Mouse (Mus musculus) 416B (cell line): ENCODE measurements around the gene Pold1.

Experiments
- DNase-seq: peaks from one replicate; pipeline ENCODE4 v3.0.0; 2011; ENCODE audit warnings: low read depth

The Pold1 gene

GRCm38 (mm10) chr7:44581637-44582036 is 33.0 kb upstream of the Pold1 start:
- no peak for DNase-seq

DNA sequence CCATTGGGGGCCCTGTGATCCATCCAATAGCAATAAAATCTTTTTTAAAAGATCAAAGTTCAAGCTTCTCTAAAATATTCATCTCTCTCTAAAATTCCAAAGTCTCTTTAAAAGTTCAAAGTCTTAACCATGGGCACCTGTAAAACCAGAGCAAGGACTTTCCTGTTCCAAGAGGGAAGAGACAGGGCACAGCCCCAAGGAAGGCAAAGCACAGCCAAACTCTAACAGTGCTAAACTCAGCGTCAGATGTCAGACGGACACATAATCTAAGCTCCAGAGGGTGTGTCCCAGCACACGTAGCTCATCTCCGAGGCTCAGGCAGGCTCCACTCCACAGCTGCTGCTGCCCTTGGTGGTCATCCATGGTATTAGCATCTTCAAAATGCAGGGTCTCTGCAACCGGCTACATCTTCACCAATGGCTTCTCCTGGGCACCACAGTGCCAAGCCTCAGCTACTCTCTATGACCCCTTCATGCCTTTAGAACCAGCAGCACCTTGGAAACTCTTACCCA is 27.7 kb upstream of the Pold1 start:
- no peak for DNase-seq

- peak; percentile 51 for DNase-seq
Measured at GRCm38 (mm10) chr7:44572956-44573484, 24.4 kb upstream of the Pold1 start.

- peak; percentile 94 for DNase-seq
Measured at GRCm38 (mm10) chr7:44572213-44572701, 23.6 kb upstream of the Pold1 start, which contains the start of gene Napsa. Gene Napsa, plus strand, starts transcription at chr7:44572380.

DNA sequence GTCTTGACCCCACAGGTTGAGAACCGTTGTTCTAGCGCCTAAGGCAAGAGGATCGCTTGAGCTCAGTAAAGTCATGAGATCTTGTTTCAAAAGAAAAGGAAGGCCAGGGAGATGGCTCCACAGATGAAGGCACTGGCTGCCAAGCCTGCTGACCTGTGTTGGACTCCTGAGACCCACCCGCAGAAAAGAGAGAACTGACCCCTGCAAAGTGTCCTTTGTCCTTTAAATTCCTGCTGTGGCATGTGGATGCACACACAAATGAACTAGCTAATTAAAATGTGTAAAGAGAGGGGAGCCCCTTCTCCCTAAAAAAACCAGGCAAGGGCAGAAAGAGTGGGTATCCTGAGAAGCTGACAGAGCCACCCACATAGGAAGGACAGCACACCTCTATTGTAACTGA is 23.2 kb upstream of the Pold1 start:
- no peak for DNase-seq

- DNase-seq = no peak
Measured at GRCm38 (mm10) chr7:44570989-44571388, 22.3 kb upstream of the Pold1 start.

DNA sequence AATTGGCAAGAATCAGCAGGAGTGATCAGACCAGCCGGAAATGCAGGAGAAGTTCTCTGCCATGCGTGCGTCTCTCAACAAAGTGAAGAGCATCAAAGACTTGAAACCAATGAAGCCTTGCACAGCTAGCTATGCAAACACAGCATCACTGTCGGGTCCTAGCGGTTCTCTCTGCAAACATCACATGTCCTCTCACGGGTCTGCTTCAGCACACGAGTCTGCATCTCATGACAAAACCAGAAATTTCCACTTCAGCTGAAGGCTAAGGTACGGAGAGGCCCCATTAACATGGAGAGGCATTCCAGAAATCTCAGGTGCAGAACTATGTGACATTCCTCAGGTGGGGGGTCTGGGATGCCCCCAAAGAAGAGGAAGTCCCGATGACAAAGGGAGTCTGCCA is 20.2 kb upstream of the Pold1 start:
- no peak for DNase-seq

- DNase-seq = peak; percentile 45
Measured at GRCm38 (mm10) chr7:44565414-44565813, 16.8 kb upstream of the Pold1 start.

- no peak for DNase-seq
Measured at GRCm38 (mm10) chr7:44564486-44564885, 15.8 kb upstream of the Pold1 start.

- DNase-seq = no peak
Measured at GRCm38 (mm10) chr7:44563284-44563683, 14.6 kb upstream of the Pold1 start.

GRCm38 (mm10) chr7:44560435-44561400 is 12.1 kb upstream of the Pold1 start:
- DNase-seq = peak; percentile 89

GRCm38 (mm10) chr7:44557629-44558028 is 9.0 kb upstream of the Pold1 start:
- DNase-seq = no peak

GRCm38 (mm10) chr7:44553826-44554225 is 5.2 kb upstream of the Pold1 start, which contains the start of gene Nr1h2:
Gene Nr1h2, minus strand, starts transcription at chr7:44553951.
- DNase-seq = peak; percentile 98

- DNase-seq = peak; percentile 97
Measured at GRCm38 (mm10) chr7:44553196-44553764, 4.6 kb upstream of the Pold1 start.

GRCm38 (mm10) chr7:44552141-44552908 is 3.7 kb upstream of the Pold1 start:
- DNase-seq = no peak

- no peak for DNase-seq
Measured at GRCm38 (mm10) chr7:44551731-44552130, 3.1 kb upstream of the Pold1 start.

DNA sequence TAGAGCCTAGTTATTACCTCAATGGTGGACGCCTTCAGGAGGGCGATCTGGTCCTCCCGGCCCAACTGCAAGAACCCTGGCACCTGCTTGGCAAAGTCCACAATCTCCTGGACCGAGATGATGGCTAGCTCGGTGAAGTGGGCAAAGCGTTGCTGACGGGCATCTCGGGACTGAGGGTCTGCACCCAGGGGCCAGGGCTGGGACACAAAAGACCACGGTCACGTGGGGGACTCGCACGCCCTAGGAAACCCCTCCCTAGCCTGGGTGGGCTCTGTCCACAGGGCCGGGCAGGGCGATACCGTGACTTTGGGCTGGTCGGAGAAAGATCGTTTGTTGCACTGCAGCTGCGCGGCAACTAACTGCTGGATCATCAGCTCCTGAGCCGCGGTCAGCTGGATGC is 2.7 kb upstream of the Pold1 start:
- no peak for DNase-seq

- DNase-seq = no peak
Measured at GRCm38 (mm10) chr7:44550409-44550678, 1.7 kb upstream of the Pold1 start.

DNA sequence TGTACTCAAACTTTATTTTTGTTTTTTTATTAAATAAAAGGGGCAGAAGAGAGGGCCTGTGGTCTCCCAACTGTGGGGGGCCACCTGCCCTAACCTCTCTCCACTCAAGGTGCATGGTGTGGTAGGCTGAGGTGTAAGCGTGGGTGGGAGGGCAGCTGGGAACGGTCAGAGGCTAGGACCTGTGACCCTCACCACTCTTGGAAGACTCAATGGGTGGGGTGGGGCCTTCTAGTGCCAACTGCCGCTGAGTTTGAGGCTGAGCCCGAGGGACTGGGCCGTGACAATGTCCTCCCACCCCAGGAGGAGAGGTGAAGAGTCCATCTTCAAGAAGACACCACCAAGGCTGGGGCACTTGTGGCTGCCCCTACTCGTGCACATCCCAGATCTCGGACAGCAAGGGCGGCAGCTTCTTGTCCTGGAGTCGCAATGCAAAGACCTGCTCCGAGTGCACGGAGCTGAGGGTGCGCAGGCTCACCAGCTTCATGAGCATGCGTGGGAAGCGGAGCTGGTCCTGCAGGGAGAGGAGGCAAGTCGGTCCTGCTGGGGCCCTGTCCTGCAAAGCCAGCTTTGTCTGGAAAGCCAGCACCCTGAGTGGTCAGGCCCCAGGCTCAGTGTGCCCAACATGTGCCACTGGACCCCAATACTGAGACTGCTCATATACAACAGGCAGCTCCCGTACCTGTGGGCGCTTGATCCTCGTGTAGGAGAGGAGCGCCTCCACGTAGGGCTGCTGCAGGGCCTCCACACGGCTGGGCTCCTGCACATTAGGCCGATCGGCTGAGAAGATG is 1.2 kb upstream of the Pold1 start:
- DNase-seq = no peak

DNA sequence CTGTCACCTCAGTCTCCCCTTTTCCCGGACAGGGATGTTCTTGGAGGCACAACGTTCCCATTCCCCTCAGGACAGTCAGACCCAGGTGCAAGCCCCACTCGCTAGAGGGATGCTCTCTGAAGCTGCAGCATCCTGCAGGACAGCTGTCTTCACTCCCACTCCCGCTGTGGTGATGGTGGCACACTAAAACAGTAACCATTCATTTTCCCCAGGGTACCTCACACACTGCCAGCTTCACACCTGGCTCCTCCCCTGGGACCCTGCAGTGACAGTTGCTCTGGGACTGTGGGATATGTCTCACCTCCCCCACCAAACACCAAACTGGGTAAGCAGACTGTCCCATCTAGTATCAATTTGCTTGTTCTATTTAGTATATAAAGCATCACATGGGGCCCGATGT is 924 bp downstream of the Pold1 start:
- no peak for DNase-seq

DNA sequence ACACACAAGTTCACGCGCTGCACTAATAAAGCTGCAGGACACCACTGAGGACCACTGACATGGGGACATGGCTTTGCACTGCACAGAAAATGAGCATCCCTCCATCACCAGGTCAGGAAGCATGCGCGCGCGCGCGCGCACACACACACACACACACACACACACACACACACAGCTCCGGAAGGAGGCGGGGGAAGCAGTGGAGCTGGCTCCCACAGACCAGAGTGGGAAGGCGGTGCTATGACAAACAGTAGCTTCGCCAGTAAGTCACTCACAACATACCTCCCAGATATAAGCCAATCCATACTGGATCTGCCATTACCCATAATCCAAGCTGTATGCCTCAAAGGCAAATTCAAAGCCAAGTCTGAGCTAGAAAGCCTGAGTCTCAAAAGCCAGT is 1.6 kb downstream of the Pold1 start:
- peak; percentile 42 for DNase-seq
